ENCODE assay signal across 9 mouse cellular contexts in the genomic region with DNA sequence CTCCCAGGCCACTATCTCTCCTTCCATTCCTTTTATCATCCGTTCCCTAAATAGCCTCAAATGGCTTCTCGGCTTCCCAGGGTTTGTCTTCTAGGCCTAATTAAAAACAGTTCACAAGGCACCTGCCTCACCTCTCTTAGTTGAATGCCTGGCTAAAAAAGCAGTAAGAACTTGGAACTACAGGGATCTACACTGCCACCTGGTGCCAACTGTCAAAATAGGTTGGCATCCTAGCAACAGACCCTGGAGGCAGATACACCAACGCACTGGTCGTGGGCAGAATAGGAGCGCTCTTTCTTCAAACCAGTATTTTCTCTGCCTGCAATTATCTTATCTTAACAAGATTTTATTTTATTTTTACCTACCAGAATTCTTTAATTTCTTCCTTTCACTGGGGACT. TPM values are rescaled to one million over a fixed set of nuclear protein-coding genes. Genes with fewer than 3 reads are reported as not detected.
A peak's percentile ranks its signal among the peaks of the same experiment; 100 is the strongest.
DNase-seq lines count a peak whose midpoint lies in the region; ATAC-seq and TF ChIP-seq lines count a peak whose summit lies in the region.
"Had no signal": no experiment of that assay in that cellular context is flagged by ENCODE, and none has a peak within 500 bp of the region (broad histone marks: within the 10 kb centered on the region; RNA-seq: fewer than 3 reads in every experiment).

No protein-coding gene starts in this region.

- H3K36me3 ChIP-seq in MEL (ENCODE audit: control insufficient read depth in 1 of 2, insufficient read depth in 2 of 2, low read length in 2 of 2), result no peaks in the 10 kb centered on the region
- H3K36me3 ChIP-seq: limb, embryonic 13.5 days had no signal

- DNase-seq in gastrocnemius, adult 18-20 months (ENCODE audit: low spot score), result peak; percentile 28
- no peak for DNase-seq in gastrocnemius, postnatal 36 days
- peak; percentile 66 for DNase-seq in MEL (ENCODE audit: low read depth, low spot score)
- peak; percentile 85 to 89 for DNase-seq in cerebellum, postnatal 10 days
- peak; percentile 83 for DNase-seq in layer of hippocampus, adult 9-11 months
- peak; percentile 50 for DNase-seq in lung, postnatal 25 days (ENCODE audit: low spot score)
- peak; percentile 90 for DNase-seq in right cerebral cortex, adult 2 months (ENCODE audit: low spot score in 2 of 2)

- TF ChIP-seq CTCF in MEL (IDR thresholded peaks at IDR 0.05 in 2 of 3, conservative IDR thresholded peaks at IDR 0.05 in 1 of 3; ENCODE audit: control insufficient read depth in 1 of 3, insufficient read depth in 1 of 3, low read depth in 2 of 3, low read length in 3 of 3, poor library complexity in 1 of 3, severe bottlenecking in 1 of 3), result peak; percentile 54 to 81 (median 61); a peak in 5 of 6 replicates

- no peaks in the 10 kb centered on the region for H3K79me2 ChIP-seq in MEL (ENCODE audit: control insufficient read depth, insufficient read depth, low read length, poor library complexity)

- H3K27ac ChIP-seq in MEL (ENCODE audit: control insufficient read depth, low read depth, low read length), result no peak overlapping the region
- H3K27ac ChIP-seq: limb, embryonic 13.5 days had no signal

- peak; percentile 62 for TF ChIP-seq RAD21 in MEL (IDR thresholded peaks at IDR 0.05; ENCODE audit: low read depth, low read length)

- H3K27me3 ChIP-seq in MEL (ENCODE audit: control insufficient read depth in 1 of 2, insufficient read depth in 2 of 2, low read length in 2 of 2), result no peaks in the 10 kb centered on the region
- H3K27me3 ChIP-seq: limb, embryonic 13.5 days had no signal

- ATAC-seq in granulocyte monocyte progenitor cell, adult 5-6 weeks (replicated peaks; ENCODE audit: poor library complexity, severe bottlenecking), result peak; percentile 61

- TF ChIP-seq POLR2A in MEL (IDR thresholded peaks at IDR 0.05; ENCODE audit: control insufficient read depth in 1 of 2, insufficient read depth in 1 of 2, low read depth in 1 of 2, low read length in 2 of 2, poor library complexity in 1 of 2), result no peak

- H3K9me3 ChIP-seq in MEL (replicated peaks; ENCODE audit: insufficient read depth, low read length), result no peaks in the 10 kb centered on the region
- H3K9me3 ChIP-seq: limb, embryonic 13.5 days had no signal

- intact Hi-C loops in gastrocnemius, postnatal 36 days (cut with DNase I), result loop anchor here (2.0 to 10.0 kb wide), 2 partner anchors 45 to 121 kb away; no protein-coding TSS in a partner anchor

- no peak overlapping the region for H3K9ac ChIP-seq in MEL (ENCODE audit: control insufficient read depth, low read depth, low read length, poor library complexity, severe bottlenecking)
- H3K9ac ChIP-seq: limb, embryonic 13.5 days had no signal

- no peak for TF ChIP-seq EP300 in MEL (IDR thresholded peaks at IDR 0.05; ENCODE audit: low read depth in 1 of 2, low read length in 2 of 2)

- H3K4me3 ChIP-seq in MEL (ENCODE audit: control insufficient read depth in 1 of 2, insufficient read depth in 1 of 2, low read depth in 2 of 2, low read length in 2 of 2), result no peak overlapping the region
- H3K4me3 ChIP-seq: limb, embryonic 13.5 days had no signal

- no peaks in the 10 kb centered on the region; a peak in 1 of 4 replicates for H3K4me1 ChIP-seq in MEL (ENCODE audit: control insufficient read depth in 1 of 2, insufficient read depth in 2 of 2, low read length in 2 of 2)
- H3K4me1 ChIP-seq: limb, embryonic 13.5 days had no signal

TF ChIP-seq in MEL, 35 proteins besides CTCF, POLR2A, EP300 and RAD21:
- TF ChIP-seq MEF2A (IDR thresholded peaks at IDR 0.05; ENCODE audit: extremely low read depth, insufficient replicate concordance, low read depth, low read length, poor library complexity, severe bottlenecking) (no peak), E2F4 (IDR thresholded peaks at IDR 0.05; ENCODE audit: borderline replicate concordance, low read depth, low read length) (no peak), UBTF (IDR thresholded peaks at IDR 0.05; ENCODE audit: borderline replicate concordance, insufficient read depth, low read depth, low read length) (no peak), TAL1 (IDR thresholded peaks at IDR 0.05; ENCODE audit: low read length) (no peak), KAT2A (conservative IDR thresholded peaks at IDR 0.05; ENCODE audit: low read depth, low read length) (no peak), MAFK (IDR thresholded peaks at IDR 0.05; ENCODE audit: borderline replicate concordance, low read depth, low read length) (no peak), TCF12 (IDR thresholded peaks at IDR 0.05; ENCODE audit: low read depth, low read length) (no peak), USF2 (IDR thresholded peaks at IDR 0.05; ENCODE audit: borderline replicate concordance in 1 of 2, insufficient read depth in 1 of 2, low read depth in 1 of 2, low read length in 2 of 2) (no peak), MYB (IDR thresholded peaks at IDR 0.05; ENCODE audit: low read depth, low read length) (no peak), MAZ (IDR thresholded peaks at IDR 0.05; ENCODE audit: low read depth, low read length) (no peak), ZKSCAN1 (IDR thresholded peaks at IDR 0.05; ENCODE audit: low read depth, low read length) (no peak), NRF1 (IDR thresholded peaks at IDR 0.05; ENCODE audit: insufficient read depth, low read depth, low read length, poor library complexity, severe bottlenecking) (no peak), ELF1 (IDR thresholded peaks at IDR 0.05; ENCODE audit: low read depth, low read length) (no peak), POLR2AphosphoS5 (IDR thresholded peaks at IDR 0.05; ENCODE audit: borderline replicate concordance, low read depth, low read length) (no peak), HCFC1 (IDR thresholded peaks at IDR 0.05; ENCODE audit: low read depth, low read length) (no peak), TBP (IDR thresholded peaks at IDR 0.05; ENCODE audit: low read depth, low read length) (no peak), BHLHE40 (IDR thresholded peaks at IDR 0.05; ENCODE audit: borderline replicate concordance, low read depth, low read length) (0 out of 2 replicates have a peak, but pooled peaks have one; percentile 25), CHD2 (IDR thresholded peaks at IDR 0.05; ENCODE audit: low read length) (no peak), GABPA (IDR thresholded peaks at IDR 0.05; ENCODE audit: low read depth, low read length) (no peak), RCOR1 (IDR thresholded peaks at IDR 0.05; ENCODE audit: low read depth, low read length) (no peak), JUND (IDR thresholded peaks at IDR 0.05; ENCODE audit: low read depth, low read length) (no peak), ZMIZ1 (IDR thresholded peaks at IDR 0.05; ENCODE audit: low read depth, low read length) (no peak), ZNF384 (IDR thresholded peaks at IDR 0.05; ENCODE audit: low read depth, low read length) (peak; percentile 23; the same call in 1 of the 2 replicates), SMC3 (IDR thresholded peaks at IDR 0.05; ENCODE audit: low read depth, low read length) (peak; percentile 87), USF1 (IDR thresholded peaks at IDR 0.05; ENCODE audit: low read depth, low read length) (no peak), POLR2AphosphoS2 (IDR thresholded peaks at IDR 0.05; ENCODE audit: low read length) (no peak), GATA1 (IDR thresholded peaks at IDR 0.05; ENCODE audit: low read depth, low read length) (no peak), MAX (IDR thresholded peaks at IDR 0.05; ENCODE audit: low read length) (no peak), SIN3A (IDR thresholded peaks at IDR 0.05; ENCODE audit: low read length) (peak; percentile 43; the same call in 1 of the 2 replicates), NELFE (IDR thresholded peaks at IDR 0.05; ENCODE audit: low read depth, low read length) (no peak), CHD1 (IDR thresholded peaks at IDR 0.05; ENCODE audit: low read depth, low read length) (no peak), ZC3H11A (IDR thresholded peaks at IDR 0.05; ENCODE audit: low read depth, low read length) (peak; percentile 75)

RNA-seq across cellular contexts. Expression of a gene that starts 15.2 kb away (rescaled TPM):
- total RNA-seq in gastrocnemius, adult 18-20 months (2021), result 1 to 10 TPM; 5.0 to 7.1 TPM
- 1 to 10 TPM; 1.0 to 1.2 TPM for total RNA-seq in gastrocnemius, postnatal 36 days (2021)
- 78.4 and 108 TPM in 2 replicates for total RNA-seq in MEL (2012; rRNA removed)
- polyA plus RNA-seq in MEL (2012; ENCODE audit: insufficient read depth in 1 of 2, insufficient read length in 2 of 2, low read depth in 1 of 2, low replicate concordance in 2 of 2, missing spikeins in 1 of 2), result 10 to 100 TPM in 1 of 2 experiments, not detected in 1; 93.4 TPM
- 4.7 and 6.5 TPM in 2 replicates for total RNA-seq in granulocyte monocyte progenitor cell, adult 5-6 weeks (2014; fragmentation: Nextera tagmentation)
- total RNA-seq in granulocyte monocyte progenitor cell, adult 5-6 weeks (2017), result 8.4 and 8.8 TPM in 2 replicates

RNA-seq across cellular contexts. Expression of a gene that starts 33.4 kb away (rescaled TPM):
- 10 to 100 TPM; 26.2 to 29.3 TPM for total RNA-seq in gastrocnemius, adult 18-20 months (2021)
- 10 to 100 TPM; 19.8 to 22.4 TPM for total RNA-seq in gastrocnemius, postnatal 36 days (2021)
- total RNA-seq in MEL (2012; rRNA removed), result 2.0 and 2.2 TPM in 2 replicates
- polyA plus RNA-seq in MEL (2012; ENCODE audit: insufficient read depth in 1 of 2, insufficient read length in 2 of 2, low read depth in 1 of 2, low replicate concordance in 2 of 2, missing spikeins in 1 of 2), result 1 to 10 TPM in 1 of 2 experiments, not detected in 1; 8.6 TPM
- 5.2 and 8.1 TPM in 2 replicates for total RNA-seq in granulocyte monocyte progenitor cell, adult 5-6 weeks (2014; fragmentation: Nextera tagmentation)
- 1.6 and 3.5 TPM in 2 replicates for total RNA-seq in granulocyte monocyte progenitor cell, adult 5-6 weeks (2017)

Comparison
In these comparisons a context has a peak if more than half of its experiments do, and no peak if none do; other contexts are left out.
1. DNase-seq: peak in gastrocnemius, adult 18-20 months (single experiment), MEL (single experiment), cerebellum, postnatal 10 days (2 of 2), layer of hippocampus, adult 9-11 months (single experiment), lung, postnatal 25 days (single experiment) and right cerebral cortex, adult 2 months (2 of 2); none in gastrocnemius, postnatal 36 days (0 of 2).